Mouse (Mus musculus) splenic B cell, adult 2 months (primary cell): ENCODE results near the gene Ntpcr.

Experiments used
- DNase-seq: peaks from one replicate; pipeline ENCODE4 v3.0.0-alpha.2; 2011; ENCODE audit warnings: low read depth, low spot score
- H3K27me3 ChIP-seq: 2 replicates; pipeline ENCODE4 v1.6.1; 2012; ENCODE audit warnings: mild to moderate bottlenecking, low read length, moderate library complexity, mixed read lengths; ENCODE audit not compliant: control insufficient read depth, poor library complexity, insufficient read depth, severe bottlenecking
- H3K36me3 ChIP-seq: 2 replicates; pipeline ENCODE4 v1.6.1; 2012; ENCODE audit warnings: mild to moderate bottlenecking, low read length, moderate library complexity, mixed read lengths; ENCODE audit not compliant: control insufficient read depth, poor library complexity, insufficient read depth, severe bottlenecking

Gene Ntpcr

GRCm38 (mm10) chr8:125741855-125742254 is 12.1 kb downstream of the Ntpcr start:
- Histone ChIP-seq H3K36me3 (peaks cover 2% of the 10 kb centered on the region; the same call in 1 of the 2 replicates), H3K27me3 (no peaks in the 10 kb centered on the region)
- DNase-seq: no peak

DNA sequence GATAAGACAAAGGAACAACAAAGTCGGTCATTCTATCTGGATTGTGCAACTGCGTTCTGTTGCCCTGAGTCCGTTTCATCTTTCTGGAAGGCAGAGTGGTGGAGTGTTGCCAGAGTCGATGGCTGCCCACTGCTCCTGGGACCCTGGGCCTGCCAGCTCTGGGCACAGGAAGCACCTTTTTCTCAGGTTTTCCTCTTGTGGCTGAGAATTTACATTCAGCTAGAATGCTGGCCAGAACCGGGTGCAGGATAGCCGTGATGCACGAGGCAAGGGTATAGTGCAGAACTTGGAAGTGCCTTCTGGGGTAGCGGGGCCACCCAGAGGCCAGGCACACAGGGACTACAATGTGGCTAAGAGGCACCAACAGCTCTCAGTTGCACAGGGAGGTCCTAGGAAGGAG is 12.6 kb downstream of the Ntpcr start:
- no peak for DNase-seq
- H3K36me3 ChIP-seq: no peaks in the 10 kb centered on the region; the same call in 1 of the 2 replicates
- no peaks in the 10 kb centered on the region for H3K27me3 ChIP-seq

DNA sequence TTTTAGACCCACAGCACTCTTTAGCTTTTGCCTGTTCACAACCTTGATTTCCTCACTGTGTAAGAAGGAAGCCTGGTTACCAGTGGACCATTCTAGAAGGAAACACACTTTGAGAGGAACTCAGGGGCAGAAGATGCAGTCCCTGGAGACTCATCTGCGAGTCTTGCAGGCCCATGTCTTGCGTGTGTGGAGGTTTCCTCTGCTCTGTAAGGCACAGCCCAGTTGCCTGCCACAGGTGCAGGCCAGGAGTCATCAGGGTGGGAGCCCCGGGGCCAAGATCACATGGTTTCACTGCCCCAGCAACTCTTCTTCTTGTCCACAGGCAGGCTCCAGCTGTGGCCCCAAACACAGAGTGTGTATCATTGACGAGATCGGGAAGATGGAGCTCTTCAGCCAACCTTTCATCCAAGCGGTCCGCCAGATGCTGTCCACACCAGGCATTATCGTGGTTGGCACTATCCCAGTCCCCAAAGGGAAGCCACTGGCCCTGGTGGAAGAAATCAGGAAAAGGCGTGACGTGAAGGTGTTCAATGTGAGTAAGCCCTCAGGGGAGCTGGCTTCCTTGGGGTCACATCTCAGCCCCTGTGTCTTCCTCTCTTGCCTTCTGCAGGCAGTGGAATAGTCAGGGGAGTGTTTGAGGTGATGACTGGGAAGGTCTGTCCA is 15.3 kb downstream of the Ntpcr start:
- H3K27me3 ChIP-seq: no peaks in the 10 kb centered on the region
- no peaks in the 10 kb centered on the region; the same call in 1 of the 2 replicates for H3K36me3 ChIP-seq
- DNase-seq: peak; percentile 56

- no peak for DNase-seq
- Histone ChIP-seq H3K27me3 (no peaks in the 10 kb centered on the region), H3K36me3 (no peaks in the 10 kb centered on the region; the same call in 1 of the 2 replicates)
Observed at GRCm38 (mm10) chr8:125747390-125747789, 17.6 kb downstream of the Ntpcr start.

DNA sequence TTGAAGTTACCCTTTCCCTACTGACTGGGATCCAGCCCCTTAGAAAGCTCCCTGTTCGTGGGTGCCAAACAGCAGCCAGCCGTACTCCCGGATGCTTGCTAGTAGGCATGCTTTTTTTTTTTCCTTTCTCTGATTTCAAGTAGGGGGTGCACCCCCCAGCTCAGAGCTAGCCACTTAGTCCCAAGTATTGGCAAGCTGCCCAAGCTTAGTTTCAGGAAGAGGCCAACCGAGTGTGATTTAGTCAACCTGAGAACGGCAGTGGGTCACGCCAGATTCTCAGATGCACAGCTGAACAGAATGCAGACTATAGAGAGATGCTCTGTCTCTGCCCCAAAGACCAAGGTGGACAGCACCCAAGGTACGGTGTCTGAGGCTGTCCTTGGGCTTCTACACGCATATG is 21.1 kb downstream of the Ntpcr start:
- no peaks in the 10 kb centered on the region for H3K27me3 ChIP-seq
- no peaks in the 10 kb centered on the region for H3K36me3 ChIP-seq
- DNase-seq: peak; percentile 24

DNA sequence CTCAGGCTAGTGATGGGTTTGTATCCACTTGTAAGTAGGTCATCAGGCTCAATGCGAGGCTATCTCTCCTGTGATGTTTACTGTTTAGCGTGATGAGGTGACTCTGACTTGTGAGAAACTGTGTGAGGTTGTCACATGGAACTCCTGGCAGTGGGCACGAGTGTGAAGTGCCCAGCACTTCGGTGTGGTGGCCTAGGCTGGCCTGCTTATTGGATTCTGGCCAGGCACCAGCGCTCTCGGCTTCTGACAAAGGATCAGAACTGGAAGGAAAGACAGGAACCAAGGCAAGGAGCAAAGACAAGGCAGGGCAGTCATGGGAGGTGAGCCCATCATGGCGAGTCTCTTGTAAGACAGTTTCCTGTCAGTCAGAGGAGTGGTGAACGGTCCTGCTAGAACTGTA is 26.1 kb downstream of the Ntpcr start:
- Histone ChIP-seq H3K27me3 (no peaks in the 10 kb centered on the region), H3K36me3 (no peaks in the 10 kb centered on the region)
- no peak for DNase-seq

GRCm38 (mm10) chr8:125756391-125757105 is 26.8 kb downstream of the Ntpcr start:
- H3K36me3 ChIP-seq: no peaks in the 10 kb centered on the region
- DNase-seq: no peak
- H3K27me3 ChIP-seq: no peaks in the 10 kb centered on the region

- no peak for DNase-seq
- no peaks in the 10 kb centered on the region for H3K36me3 ChIP-seq
Observed at GRCm38 (mm10) chr8:125757106-125757496, 27.3 kb downstream of the Ntpcr start.

DNA sequence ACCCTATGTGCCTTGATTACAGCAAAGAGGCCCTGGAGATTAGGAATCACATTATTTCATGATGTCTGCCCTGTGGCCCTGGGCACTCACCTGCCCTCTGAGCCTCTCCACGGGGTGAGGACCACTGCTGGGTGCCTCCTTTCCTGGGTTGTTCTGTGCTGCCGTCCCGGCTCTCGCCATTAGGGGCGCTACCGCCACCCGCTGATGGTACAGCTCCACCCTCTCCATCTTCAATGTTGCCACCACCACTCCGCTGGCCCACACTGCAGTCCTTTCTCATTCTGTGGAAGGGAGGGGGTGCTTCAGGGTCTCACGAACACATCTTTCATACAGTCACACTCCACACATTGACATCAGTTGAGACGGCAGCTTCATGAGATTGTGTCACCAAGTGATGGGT is 29.3 kb downstream of the Ntpcr start:
- peak; percentile 47 for DNase-seq
- H3K27me3 ChIP-seq: no peaks in the 10 kb centered on the region
- no peaks in the 10 kb centered on the region for H3K36me3 ChIP-seq

More at GRCm38 (mm10) chr8:125757106-125757496, 27.3 kb downstream of the Ntpcr start:
- H3K27me3 ChIP-seq: no peaks in the 10 kb centered on the region

GRCm38 (mm10) chr8:125763066-125763786 is 33.5 kb downstream of the Ntpcr start:
- Histone ChIP-seq H3K36me3 (no peaks in the 10 kb centered on the region), H3K27me3 (no peaks in the 10 kb centered on the region)
- DNase-seq: no peak

DNA sequence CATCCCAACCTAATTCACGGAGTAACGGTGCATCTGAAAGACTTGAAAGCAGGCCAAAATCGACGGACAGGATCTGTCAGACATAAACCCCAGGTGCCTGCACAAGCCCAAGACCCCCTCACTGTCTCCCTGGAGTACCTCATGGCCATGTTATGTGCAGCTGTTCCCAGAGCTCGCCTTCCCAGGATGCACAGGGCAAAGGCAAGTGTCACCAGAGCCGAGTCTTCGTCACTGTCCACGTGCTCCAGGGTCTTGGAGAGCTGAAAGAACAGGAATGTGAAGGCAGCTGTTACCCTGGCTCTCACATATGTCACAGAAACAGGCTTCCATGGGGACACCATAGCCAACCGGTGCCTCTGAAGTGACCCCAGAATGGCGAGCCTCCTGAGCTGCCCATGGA is 38.3 kb downstream of the Ntpcr start:
- no peak for DNase-seq
- Histone ChIP-seq H3K27me3 (no peaks in the 10 kb centered on the region), H3K36me3 (no peaks in the 10 kb centered on the region)

DNA sequence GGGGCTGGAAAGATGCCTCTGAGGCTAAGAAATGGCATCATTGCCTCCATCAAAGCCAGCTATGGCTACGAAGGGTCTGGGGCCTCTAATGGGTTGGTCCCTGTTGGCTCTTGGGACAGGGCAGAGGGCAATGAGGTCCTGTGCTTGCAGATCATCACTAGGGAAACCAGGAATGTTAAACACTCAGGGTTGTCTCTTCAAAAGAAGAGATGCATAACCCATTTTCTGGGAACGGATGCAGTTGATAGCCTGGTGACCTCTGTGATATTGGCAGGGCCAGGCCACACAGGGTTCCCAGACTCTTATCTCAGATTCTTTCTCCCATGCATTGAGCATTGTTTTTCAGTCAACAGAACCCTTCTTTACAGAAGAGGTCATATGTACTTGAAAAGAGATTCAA is 42.5 kb downstream of the Ntpcr start:
- H3K27me3 ChIP-seq: no peaks in the 10 kb centered on the region
- no peak for DNase-seq

DNA sequence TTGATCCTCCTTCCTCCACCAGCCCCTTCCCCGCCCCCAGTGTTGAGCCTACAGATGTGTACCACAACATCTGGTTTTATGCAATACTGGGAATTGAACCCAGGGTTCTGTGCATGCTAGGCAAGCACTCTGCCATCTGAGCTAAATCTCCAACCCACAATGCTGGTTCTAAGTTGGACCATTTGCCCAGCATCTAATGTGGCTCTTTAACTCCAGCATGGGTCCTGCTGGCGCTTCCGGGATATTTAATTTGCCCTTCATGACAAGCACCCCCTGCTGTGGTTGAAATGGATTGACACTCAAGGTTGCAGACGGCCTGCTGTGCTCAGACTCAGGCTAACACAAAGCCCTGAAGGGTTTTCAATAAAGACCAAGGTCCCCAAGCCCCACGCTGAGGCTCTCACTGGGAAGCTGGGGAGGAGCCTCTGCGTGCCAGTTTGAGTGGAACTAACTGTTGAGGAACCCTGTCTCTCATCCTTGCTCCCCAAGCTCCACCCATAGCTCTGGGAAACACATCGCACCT is 43.6 kb downstream of the Ntpcr start:
- Histone ChIP-seq H3K27me3 (no peaks in the 10 kb centered on the region), H3K36me3 (no peaks in the 10 kb centered on the region)
- DNase-seq: no peak

More for the DNA sequence above, 42.5 kb downstream of the Ntpcr start:
- H3K36me3 ChIP-seq: no peaks in the 10 kb centered on the region

DNA sequence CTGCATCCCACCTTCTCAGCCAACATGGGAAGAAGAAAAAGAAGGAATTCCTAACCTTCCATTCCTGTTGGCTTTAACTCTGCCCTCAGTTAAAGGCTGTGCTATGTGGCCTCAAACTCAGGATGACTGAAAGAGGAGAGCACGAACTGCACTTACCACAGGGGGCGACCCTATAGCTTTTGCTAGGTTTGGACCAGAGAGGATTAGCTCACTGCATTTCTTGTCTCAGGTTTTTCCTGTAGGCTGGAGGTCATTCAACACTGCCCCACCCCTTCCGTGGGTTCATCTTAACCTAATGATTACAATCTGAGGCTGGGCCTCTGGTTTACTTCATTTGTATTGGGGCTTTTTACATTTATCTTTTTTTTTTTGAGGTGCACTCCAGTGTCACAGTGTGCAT is 45.3 kb downstream of the Ntpcr start:
- Histone ChIP-seq H3K36me3 (no peaks in the 10 kb centered on the region), H3K27me3 (no peaks in the 10 kb centered on the region)
- no peak for DNase-seq

GRCm38 (mm10) chr8:125776314-125776713 is 46.6 kb downstream of the Ntpcr start:
- no peaks in the 10 kb centered on the region for H3K36me3 ChIP-seq
- no peaks in the 10 kb centered on the region for H3K27me3 ChIP-seq
- no peak for DNase-seq
